Mouse (Mus musculus) midbrain, embryonic 16.5 days (tissue): ENCODE results near the gene Capn2. TPM values are rescaled to one million over a fixed set of nuclear protein-coding genes. Genes with fewer than 3 reads are reported as not detected.
A peak's percentile ranks its signal among the peaks of the same experiment; 100 is the strongest.

Source experiments
- ATAC-seq: fragments of 200-750 bp; cut with Nextera tagmentation; 2 replicates; pipeline ENCODE4 v1.8.0; 2017; ENCODE audit warnings: moderate TSS enrichment
- H3K27ac ChIP-seq: fragments of 300-500 bp; sonication (generic); 2 replicates; pipeline ENCODE4 v1.5.1; 2014; ENCODE audit warnings: mild to moderate bottlenecking, low read length, mixed read lengths
- H3K27me3 ChIP-seq: fragments of 300-500 bp; sonication (generic); 2 replicates; pipeline ENCODE4 v1.6.1; 2014; ENCODE audit warnings: low read depth, low read length, mixed read lengths; ENCODE audit not compliant: control insufficient read depth, insufficient read depth
- H3K36me3 ChIP-seq: fragments of 300-500 bp; sonication (generic); 2 replicates; pipeline ENCODE4 v1.6.1; 2014; ENCODE audit warnings: mild to moderate bottlenecking, low read length, moderate library complexity, mixed read lengths; ENCODE audit not compliant: control insufficient read depth, insufficient read depth
- H3K4me1 ChIP-seq: fragments of 300-500 bp; sonication (generic); 2 replicates; pipeline ENCODE4 v1.6.1; 2014; ENCODE audit warnings: mild to moderate bottlenecking, low read length, mixed read lengths; ENCODE audit not compliant: control insufficient read depth, insufficient read depth
- H3K4me2 ChIP-seq: fragments of 300-500 bp; sonication (generic); 2 replicates; pipeline ENCODE4 v1.6.1; 2014; ENCODE audit warnings: mild to moderate bottlenecking, low read length, mixed read lengths
- H3K4me3 ChIP-seq: fragments of 300-500 bp; sonication (generic); 2 replicates; pipeline ENCODE4 v1.5.1; 2014; ENCODE audit warnings: low read depth, mild to moderate bottlenecking, low read length, moderate library complexity, mixed read lengths
- H3K9ac ChIP-seq: fragments of 300-500 bp; sonication (generic); 2 replicates; pipeline ENCODE4 v1.6.1; 2014; ENCODE audit warnings: low read depth, low read length, mixed read lengths
- H3K9me3 ChIP-seq: fragments of 300-500 bp; sonication (generic); replicated peaks from 2 replicates; pipeline ENCODE4 v1.6.1; 2014; ENCODE audit warnings: mild to moderate bottlenecking, low read length, mixed read lengths; ENCODE audit not compliant: control insufficient read depth, poor library complexity, severe bottlenecking
- WGBS: fragments of 180-500 bp; shearing (Covaris S2); extraction: QIAGEN DNeasy Blood & Tissue Kit; methylation state at CpG from one replicate; pipeline ENCODE4 v1.1.7; 2014; 5-methylcytosine and 5-hydroxymethylcytosine counted together
- polyA plus RNA-seq: library from polyadenylated mRNA; unstranded; fragments of >200 nt; fragmentation: Nextera tagmentation; extraction: Ambion mirVana; gene quantifications from 2 replicates; pipeline ENCODE4 v1.2.1, GENCODE M21; 2015

The Capn2 gene
- polyA plus RNA-seq, 1 experiment from 2014 or later = 84.5 TPM

DNA sequence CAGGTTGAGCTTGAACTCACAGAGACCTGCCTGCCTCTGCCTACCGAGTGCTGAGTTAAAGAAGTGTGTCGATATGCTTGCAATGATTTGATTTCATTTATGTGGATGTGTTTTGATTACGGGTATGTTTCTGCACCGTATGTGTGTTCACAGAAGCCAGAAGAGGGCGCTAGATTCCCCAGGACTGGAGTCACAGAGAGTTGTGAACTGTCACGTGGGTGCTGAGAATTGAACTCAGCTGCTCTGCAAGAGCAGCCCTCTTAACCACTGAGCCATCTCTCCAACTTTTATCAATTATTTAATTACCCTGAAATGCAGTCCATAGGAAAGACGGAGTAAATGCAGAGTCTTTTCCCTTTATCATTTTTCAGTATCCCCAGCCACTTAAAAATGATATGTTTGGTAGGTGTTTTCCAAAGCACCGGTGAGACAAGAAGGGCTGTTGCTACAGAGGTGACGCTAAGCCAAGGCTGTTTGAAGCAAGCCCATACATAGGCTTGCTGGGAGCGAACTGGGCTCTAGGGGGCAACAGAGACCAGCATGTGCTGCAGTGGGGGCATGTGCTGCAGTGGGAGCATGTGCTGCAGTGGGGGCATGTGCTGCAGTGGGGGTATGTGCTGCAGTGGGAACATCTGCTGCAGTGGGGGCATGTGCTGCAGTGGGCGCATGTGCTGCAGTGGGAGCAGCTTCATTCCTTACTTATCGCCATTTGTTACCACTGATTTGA lies 36.4 kb upstream of the Capn2 start:
- Histone ChIP-seq H3K27me3 (no peaks in the 10 kb centered on the region), H3K36me3 (no peaks in the 10 kb centered on the region), H3K4me1 (no peaks in the 10 kb centered on the region), H3K4me3 (no peak overlapping the region), H3K9me3 (no peaks in the 10 kb centered on the region), H3K4me2 (no peak overlapping the region), H3K9ac (no peak overlapping the region), H3K27ac (no peak overlapping the region)
- 61% methylated on average over 12 of the region's 12 CpGs for WGBS
- ATAC-seq = no peak

- Histone ChIP-seq H3K27me3 (no peaks in the 10 kb centered on the region), H3K9me3 (no peaks in the 10 kb centered on the region), H3K9ac (no peak overlapping the region), H3K36me3 (no peaks in the 10 kb centered on the region), H3K4me3 (no peak overlapping the region), H3K4me2 (no peak overlapping the region), H3K27ac (no peak overlapping the region), H3K4me1 (no peaks in the 10 kb centered on the region)
- 80% methylated on average over 8 of the region's 8 CpGs for WGBS
- no peak for ATAC-seq
Measured at GRCm38 (mm10) chr1:182550761-182551160, 33.4 kb upstream of the Capn2 start.

- Histone ChIP-seq H3K4me3 (no peak overlapping the region), H3K9me3 (no peaks in the 10 kb centered on the region), H3K27me3 (no peaks in the 10 kb centered on the region), H3K36me3 (no peaks in the 10 kb centered on the region), H3K27ac (no peak overlapping the region), H3K4me2 (no peak overlapping the region), H3K9ac (no peak overlapping the region), H3K4me1 (peaks cover 2% of the 10 kb centered on the region; the same call in 1 of the 2 replicates)
- 59% methylated on average over 1 of the region's 1 CpGs for WGBS
- no peak for ATAC-seq
Measured at GRCm38 (mm10) chr1:182543906-182544305, 26.5 kb upstream of the Capn2 start.

GRCm38 (mm10) chr1:182543136-182543535 lies 25.7 kb upstream of the Capn2 start:
- H3K9ac ChIP-seq = no peak overlapping the region
- no peak overlapping the region for H3K4me2 ChIP-seq
- H3K9me3 ChIP-seq = no peaks in the 10 kb centered on the region
- peaks cover 4% of the 10 kb centered on the region; the same call in 1 of the 2 replicates for H3K4me1 ChIP-seq
- no peaks in the 10 kb centered on the region for H3K36me3 ChIP-seq
- no peaks in the 10 kb centered on the region for H3K27me3 ChIP-seq
- ATAC-seq = no peak
- no peak overlapping the region for H3K4me3 ChIP-seq
- WGBS = 86% methylated on average over 8 of the region's 8 CpGs
- H3K27ac ChIP-seq = no peak overlapping the region

GRCm38 (mm10) chr1:182542110-182542509 lies 24.7 kb upstream of the Capn2 start:
- Histone ChIP-seq H3K27me3 (no peaks in the 10 kb centered on the region), H3K36me3 (no peaks in the 10 kb centered on the region), H3K4me1 (peaks cover 4% of the 10 kb centered on the region; the same call in 1 of the 2 replicates), H3K9me3 (no peaks in the 10 kb centered on the region), H3K27ac (no peak overlapping the region), H3K4me2 (no peak overlapping the region), H3K9ac (no peak overlapping the region), H3K4me3 (no peak overlapping the region)
- no peak for ATAC-seq
- 67% methylated on average over 5 of the region's 5 CpGs for WGBS

GRCm38 (mm10) chr1:182539023-182539940 lies 21.9 kb upstream of the Capn2 start:
- Histone ChIP-seq H3K27ac (peak overlapping the region; percentile 72), H3K9me3 (no peaks in the 10 kb centered on the region), H3K27me3 (no peaks in the 10 kb centered on the region), H3K9ac (peak overlapping the region; percentile 67), H3K4me3 (peak overlapping the region; percentile 39), H3K4me2 (peak overlapping the region; percentile 60), H3K36me3 (no peaks in the 10 kb centered on the region), H3K4me1 (peaks cover 4% of the 10 kb centered on the region; the same call in 1 of the 2 replicates)
- ATAC-seq = peak; percentile 93
- WGBS = 17% methylated on average over 9 of the region's 9 CpGs

DNA sequence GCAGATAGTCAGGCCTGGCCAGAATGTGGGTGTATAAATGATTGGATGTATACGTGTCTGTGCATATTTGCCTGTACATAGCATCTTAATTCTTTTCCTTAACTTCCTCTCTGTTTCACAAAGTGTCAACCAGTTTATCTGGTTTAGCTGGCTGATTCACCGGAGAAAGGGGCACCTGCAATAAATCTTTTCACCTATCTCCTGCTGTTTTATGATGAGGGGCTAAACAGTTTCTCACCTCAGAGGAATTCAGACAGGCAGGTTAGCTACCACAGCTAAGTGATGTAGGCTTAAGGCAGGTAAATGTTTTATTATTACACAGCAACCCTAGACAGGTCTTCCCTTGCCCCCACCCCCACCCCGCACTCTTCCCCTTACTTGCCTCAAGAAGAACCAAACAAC lies 17.7 kb upstream of the Capn2 start:
- H3K9ac ChIP-seq = no peak overlapping the region
- H3K27ac ChIP-seq = no peak overlapping the region
- H3K4me1 ChIP-seq = peaks cover 4% of the 10 kb centered on the region; the same call in 1 of the 2 replicates
- H3K36me3 ChIP-seq = no peaks in the 10 kb centered on the region
- H3K27me3 ChIP-seq = no peaks in the 10 kb centered on the region
- no peak overlapping the region for H3K4me3 ChIP-seq
- H3K4me2 ChIP-seq = no peak overlapping the region
- 0 out of 2 replicates have a peak, but pooled peaks cover 4% of the 10 kb centered on the region for H3K9me3 ChIP-seq
- WGBS = 93% methylated on average over 3 of the region's 3 CpGs
- ATAC-seq = no peak

GRCm38 (mm10) chr1:182533583-182533982 lies 16.2 kb upstream of the Capn2 start:
- H3K9ac ChIP-seq = no peak overlapping the region
- ATAC-seq = no peak
- 0 out of 2 replicates have a peak, but pooled peaks cover 4% of the 10 kb centered on the region for H3K9me3 ChIP-seq
- 75% methylated on average over 3 of the region's 3 CpGs for WGBS
- H3K27ac ChIP-seq = no peak overlapping the region
- no peak overlapping the region for H3K4me3 ChIP-seq
- no peaks in the 10 kb centered on the region for H3K36me3 ChIP-seq
- no peak overlapping the region for H3K4me2 ChIP-seq
- no peaks in the 10 kb centered on the region; the same call in 1 of the 2 replicates for H3K4me1 ChIP-seq
- no peaks in the 10 kb centered on the region for H3K27me3 ChIP-seq
